Mouse (Mus musculus) ovary, postnatal 36 days (tissue): ENCODE results near the gene Zfp143.

ENCODE experiments used
- DNase-seq: peaks from one replicate; pipeline ENCODE4 v3.0.0; 2022; ENCODE audit warnings: low spot score, mixed read lengths

The Zfp143 gene

GRCm38 (mm10) chr7:110138538-110138937 is 77.5 kb downstream of the Zfp143 start:
- no peak for DNase-seq

- no peak for DNase-seq
Measured at GRCm38 (mm10) chr7:110143863-110144262, 82.8 kb downstream of the Zfp143 start.
